ENCODE assay signal across 10 mouse cellular contexts in the genomic region with DNA sequence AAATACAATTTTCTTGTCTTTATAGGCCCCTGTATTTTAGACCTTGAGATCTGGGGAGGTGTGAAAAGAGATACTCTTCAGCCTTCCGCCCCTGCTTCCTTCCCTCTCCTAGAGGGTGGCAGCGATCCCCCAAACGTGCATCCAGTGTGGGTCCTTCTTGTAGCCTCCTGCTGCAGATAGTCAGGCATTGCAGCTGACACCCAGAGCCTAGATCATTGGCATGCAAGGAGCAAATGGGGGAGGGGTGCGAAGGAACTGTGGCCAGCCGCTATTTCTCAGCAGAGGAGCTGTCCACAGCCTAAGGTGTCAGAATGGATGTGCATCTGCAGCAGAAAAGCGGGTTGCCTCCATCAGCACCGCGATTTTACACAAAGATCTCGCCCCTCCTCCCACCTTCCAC.
A peak's percentile ranks its signal among the peaks of the same experiment; 100 is the strongest.
DNase-seq lines count a peak whose midpoint lies in the region; ATAC-seq lines count a peak whose summit lies in the region.
"Had no signal": no experiment of that assay in that cellular context is flagged by ENCODE, and none has a peak within 500 bp of the region (broad histone marks: within the 10 kb centered on the region; RNA-seq: fewer than 3 reads in every experiment).

No protein-coding gene starts in this region.

- no peaks in the 10 kb centered on the region for H3K4me1 ChIP-seq in intestine, embryonic 15.5 days (replicated peaks)
- H3K4me1 ChIP-seq: embryonic facial prominence, embryonic 12.5 days; lung, embryonic 15.5 days had no signal

- H3K27me3 ChIP-seq in intestine, embryonic 15.5 days (replicated peaks): no peaks in the 10 kb centered on the region
- H3K27me3 ChIP-seq: lung, embryonic 15.5 days had no signal

- H3K36me3 ChIP-seq in intestine, embryonic 15.5 days: no peaks in the 10 kb centered on the region
- H3K36me3 ChIP-seq: embryonic facial prominence, embryonic 12.5 days; lung, embryonic 15.5 days had no signal

- peak; percentile 61; the same call in 1 of the 2 replicates for ATAC-seq in cerebellum, adult (ENCODE audit: insufficient number of reproducible peaks, low FRiP score, low TSS enrichment)
- no peak for ATAC-seq in intestine, embryonic 15.5 days

- intact Hi-C loops in left cerebral cortex, postnatal 4 days (cut with DNase I): no loop called here

- no peak overlapping the region for H3K4me2 ChIP-seq in intestine, embryonic 15.5 days (replicated peaks)
- H3K4me2 ChIP-seq: embryonic facial prominence, embryonic 12.5 days; lung, embryonic 15.5 days had no signal

- H3K4me3 ChIP-seq in intestine, embryonic 15.5 days (replicated peaks): no peak overlapping the region
- H3K4me3 ChIP-seq: embryonic facial prominence, embryonic 12.5 days; lung, embryonic 15.5 days had no signal

- H3K9me3 ChIP-seq in intestine, embryonic 15.5 days: no peaks in the 10 kb centered on the region
- H3K9me3 ChIP-seq: embryonic facial prominence, embryonic 12.5 days; lung, embryonic 15.5 days had no signal

- DNase-seq in cerebellum, adult 11-12 months: no peak
- peak; percentile 85 for DNase-seq in ES-CJ7 (ENCODE audit: low read depth, low spot score)
- DNase-seq in forelimb bud, embryonic 11.5 days (ENCODE audit: low read depth, low spot score): peak; percentile 40
- DNase-seq in left cerebral cortex, postnatal 4 days: peak; percentile 75
- DNase-seq in right cerebral cortex, postnatal 36 days (ENCODE audit: low spot score in 2 of 2): peak; percentile 22 to 27
- DNase-seq in urinary bladder, postnatal 10 days (ENCODE audit: low spot score): no peak

- H3K27ac ChIP-seq in intestine, embryonic 15.5 days: no peak overlapping the region
- H3K27ac ChIP-seq: embryonic facial prominence, embryonic 12.5 days; lung, embryonic 15.5 days had no signal

- H3K9ac ChIP-seq in intestine, embryonic 15.5 days: no peak overlapping the region
- H3K9ac ChIP-seq: embryonic facial prominence, embryonic 12.5 days; lung, embryonic 15.5 days had no signal

- 4% methylated on average over 9 of the region's 9 CpGs for WGBS in intestine, embryonic 15.5 days

Comparison
In these comparisons a context has a peak if more than half of its experiments do, and no peak if none do; other contexts are left out.
1. DNase-seq: peak in ES-CJ7 (single experiment), forelimb bud, embryonic 11.5 days (single experiment), left cerebral cortex, postnatal 4 days (single experiment) and right cerebral cortex, postnatal 36 days (2 of 2); none in cerebellum, adult 11-12 months (single experiment) and urinary bladder, postnatal 10 days (single experiment).